Mouse (Mus musculus): ENCODE measurements around the gene Usp2.

The Usp2 gene

DNA sequence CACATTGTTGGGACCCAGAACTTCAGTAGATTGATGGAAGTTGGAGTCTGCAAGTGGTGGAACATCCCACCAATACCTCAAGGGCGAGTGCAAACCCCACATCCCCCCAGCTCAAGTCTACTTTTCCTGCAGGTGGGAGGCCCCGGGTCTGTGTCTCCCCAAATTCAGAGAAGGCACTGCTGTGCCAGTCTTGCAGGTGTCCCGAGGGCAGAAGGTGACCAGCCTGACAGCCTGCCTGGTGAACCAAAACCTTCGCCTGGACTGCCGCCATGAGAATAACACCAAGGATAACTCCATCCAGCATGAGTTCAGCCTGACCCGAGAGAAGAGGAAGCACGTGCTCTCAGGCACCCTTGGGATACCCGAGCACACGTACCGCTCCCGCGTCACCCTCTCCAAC is 20.4 kb upstream of the Usp2 start:
- no peak for DNase-seq (ENCODE audit: low read depth, low spot score)

DNA sequence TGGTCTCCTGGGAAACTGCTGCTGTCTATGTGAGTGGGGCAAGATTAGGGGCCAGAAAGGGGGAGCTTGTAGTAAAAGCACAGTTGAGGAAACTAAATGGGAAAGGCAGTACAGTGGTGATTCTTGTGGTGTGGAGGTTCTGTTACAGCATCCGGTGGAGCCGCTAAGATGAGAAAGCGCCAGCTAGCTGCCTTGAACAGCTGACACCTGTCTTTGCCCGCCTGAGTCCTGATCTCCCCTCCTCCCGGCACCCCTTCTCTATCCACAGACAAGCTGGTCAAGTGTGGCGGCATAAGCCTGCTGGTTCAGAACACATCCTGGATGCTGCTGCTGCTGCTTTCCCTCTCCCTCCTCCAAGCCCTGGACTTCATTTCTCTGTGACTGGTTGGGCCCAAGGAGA is 19.8 kb upstream of the Usp2 start:
- DNase-seq (ENCODE audit: low read depth, low spot score): peak; percentile 72

DNA sequence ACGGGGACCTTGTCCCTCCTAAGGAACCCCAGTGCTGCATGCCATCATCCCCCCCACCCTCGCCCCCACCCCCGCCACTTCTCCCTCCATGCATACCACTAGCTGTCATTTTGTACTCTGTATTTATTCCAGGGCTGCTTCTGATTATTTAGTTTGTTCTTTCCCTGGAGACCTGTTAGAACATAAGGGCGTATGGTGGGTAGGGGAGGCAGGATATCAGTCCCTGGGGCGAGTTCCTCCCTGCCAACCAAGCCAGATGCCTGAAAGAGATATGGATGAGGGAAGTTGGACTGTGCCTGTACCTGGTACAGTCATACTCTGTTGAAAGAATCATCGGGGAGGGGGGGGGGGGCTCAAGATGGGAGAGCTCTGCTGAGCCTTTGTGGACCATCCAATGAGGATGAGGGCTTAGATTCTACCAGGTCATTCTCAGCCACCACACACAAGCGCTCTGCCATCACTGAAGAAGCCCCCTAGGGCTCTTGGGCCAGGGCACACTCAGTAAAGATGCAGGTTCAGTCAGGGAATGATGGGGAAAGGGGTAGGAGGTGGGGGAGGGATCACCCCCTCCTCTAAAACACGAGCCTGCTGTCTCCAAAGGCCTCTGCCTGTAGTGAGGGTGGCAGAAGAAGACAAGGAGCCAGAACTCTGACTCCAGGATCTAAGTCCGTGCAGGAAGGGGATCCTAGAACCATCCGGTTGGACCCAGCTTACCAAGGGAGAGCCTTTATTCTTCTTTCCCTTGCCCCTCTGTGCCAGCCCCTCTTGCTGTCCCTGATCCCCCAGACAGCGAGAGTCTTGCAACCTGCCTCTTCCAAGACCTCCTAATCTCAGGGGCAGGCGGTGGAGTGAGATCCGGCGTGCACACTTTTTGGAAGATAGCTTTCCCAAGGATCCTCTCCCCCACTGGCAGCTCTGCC is 19.0 kb upstream of the Usp2 start:
- no peak for DNase-seq (ENCODE audit: low read depth, low spot score)

DNA sequence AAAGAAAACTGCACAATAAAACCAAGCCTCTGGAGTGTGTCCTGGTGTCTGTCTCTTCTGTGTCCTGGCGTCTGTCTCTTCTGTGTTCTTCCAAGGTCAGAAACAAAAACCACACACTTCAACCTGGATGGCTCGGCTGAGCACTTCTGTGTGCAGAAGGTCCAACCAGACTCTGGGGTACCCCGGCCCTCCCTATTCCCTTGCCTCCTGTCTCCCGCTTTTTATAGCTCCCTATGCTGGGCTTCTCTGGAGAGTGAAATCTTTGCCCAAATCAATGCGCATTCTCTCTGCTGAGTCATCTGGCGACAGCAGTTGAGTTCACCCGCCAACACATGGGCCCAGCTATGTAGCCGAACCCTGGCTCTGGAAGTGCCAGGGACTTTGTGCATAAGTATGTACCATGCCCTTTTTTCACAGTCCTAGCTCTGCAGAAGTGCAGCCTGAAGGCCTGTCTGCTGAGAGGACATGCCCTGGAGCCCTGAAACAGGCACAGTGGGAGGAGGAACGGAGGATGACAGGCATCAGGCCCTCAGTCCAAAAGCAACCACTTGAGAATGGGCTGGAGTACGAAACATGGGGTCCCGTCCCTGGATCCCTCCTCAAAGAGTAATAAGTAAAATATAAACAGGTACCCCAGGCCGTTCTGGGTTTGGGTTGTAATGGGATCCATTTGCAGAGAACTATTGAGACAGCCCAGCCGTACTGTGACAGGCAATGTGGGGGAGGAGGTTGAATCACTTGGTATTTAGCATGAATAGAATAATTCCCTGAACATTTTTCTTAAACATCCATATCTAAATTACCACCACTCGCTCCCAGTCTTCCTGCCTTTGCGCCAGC is 18.1 kb upstream of the Usp2 start:
- DNase-seq (ENCODE audit: low read depth, low spot score): no peak

DNA sequence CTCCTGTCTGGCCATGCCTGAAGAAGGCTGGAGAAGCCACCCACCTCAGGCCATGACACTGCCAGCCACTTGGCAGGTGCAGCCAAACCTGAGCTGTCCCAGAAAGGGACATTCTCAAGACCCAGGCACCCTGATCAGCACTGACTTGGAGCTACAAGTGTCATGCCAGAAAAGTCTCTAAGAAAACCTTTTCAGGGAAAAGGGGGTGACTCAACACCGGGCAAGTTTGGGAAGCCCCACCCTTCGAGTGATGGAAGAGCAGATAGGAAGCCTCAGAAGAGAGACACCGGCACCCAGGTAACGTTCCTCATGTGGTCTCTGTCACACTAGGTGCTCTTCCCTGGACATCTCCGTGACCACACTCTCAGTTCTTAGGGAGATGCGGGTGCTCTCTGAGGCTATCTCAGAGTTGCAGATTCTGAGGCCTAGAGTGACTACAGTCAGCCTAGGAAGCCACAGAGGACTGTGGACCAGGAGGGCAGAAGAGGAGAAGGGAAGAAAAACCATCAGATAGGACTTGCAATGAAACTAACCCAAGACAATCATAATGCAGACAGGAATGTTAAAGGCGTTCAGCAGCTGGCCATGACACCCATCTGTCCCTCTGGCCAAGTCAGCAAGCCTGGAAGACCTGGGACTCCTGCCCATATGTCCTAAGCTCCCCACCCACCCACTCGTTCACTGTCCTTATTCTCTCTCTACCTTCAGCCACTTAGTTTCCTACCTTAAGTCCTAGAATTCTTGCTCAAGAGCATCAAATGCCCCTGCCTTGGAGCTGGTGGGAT is 17.2 kb upstream of the Usp2 start:
- no peak for DNase-seq (ENCODE audit: low read depth, low spot score)

DNA sequence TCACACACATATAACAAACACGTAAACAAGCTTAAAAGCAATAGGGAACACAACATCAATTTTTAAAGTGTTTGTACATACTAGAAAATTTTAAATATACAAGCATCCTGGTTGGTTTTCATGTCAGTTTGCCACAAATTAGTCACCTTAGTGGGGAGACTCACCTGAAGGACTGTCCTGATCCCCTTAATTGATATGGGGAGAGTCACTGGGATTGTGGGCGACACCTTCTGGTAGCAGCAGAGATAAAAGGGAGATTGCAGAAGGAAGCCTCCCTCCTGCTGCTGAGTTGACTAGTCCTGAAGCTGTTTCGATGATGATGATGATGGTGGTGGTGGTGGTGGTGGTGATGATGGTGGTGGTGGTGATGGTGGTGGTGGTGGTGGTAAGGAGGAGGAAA is 14.0 kb upstream of the Usp2 start:
- peak; percentile 61 for DNase-seq (ENCODE audit: low read depth, low spot score)

DNA sequence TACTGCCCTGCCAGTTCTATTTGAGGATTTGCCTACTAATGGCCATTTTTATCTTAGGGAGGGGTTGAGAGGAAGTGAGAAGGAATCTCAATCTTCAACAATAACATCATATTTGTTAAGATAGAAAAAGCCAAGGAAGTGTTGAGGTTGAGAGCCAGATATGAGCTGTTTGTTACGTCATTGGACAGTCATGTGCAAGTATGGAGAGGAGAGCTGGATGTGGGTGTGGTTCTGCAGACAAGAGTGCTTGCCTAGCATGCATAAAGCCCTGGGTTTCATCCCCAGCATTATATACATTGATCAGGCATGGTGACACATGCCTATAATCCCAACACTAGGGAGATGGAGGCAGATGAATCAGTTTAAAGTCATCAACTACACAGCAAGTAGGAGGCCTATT is 12.9 kb upstream of the Usp2 start:
- no peak for DNase-seq (ENCODE audit: low read depth, low spot score)

DNA sequence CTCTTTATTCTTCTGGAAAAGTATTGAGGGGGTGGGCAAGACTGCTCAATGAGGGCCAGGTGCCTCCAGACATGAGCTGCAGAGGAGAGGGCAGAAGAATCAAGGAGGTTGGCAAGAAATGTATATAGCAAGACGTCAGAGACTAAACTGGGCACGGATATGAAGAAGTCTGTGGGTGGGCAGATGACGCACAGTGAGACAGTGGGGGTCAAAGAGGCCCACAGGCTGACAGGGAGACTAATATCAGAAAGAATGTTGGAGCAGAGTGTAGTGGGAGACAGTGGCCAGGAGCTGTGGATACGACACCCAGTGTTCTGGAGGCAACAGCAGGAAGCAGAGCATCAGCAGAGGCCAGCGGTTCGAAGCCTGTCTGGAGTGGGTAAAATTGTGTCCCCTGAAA is 8.2 kb upstream of the Usp2 start:
- no peak for DNase-seq (ENCODE audit: low read depth, low spot score)

DNA sequence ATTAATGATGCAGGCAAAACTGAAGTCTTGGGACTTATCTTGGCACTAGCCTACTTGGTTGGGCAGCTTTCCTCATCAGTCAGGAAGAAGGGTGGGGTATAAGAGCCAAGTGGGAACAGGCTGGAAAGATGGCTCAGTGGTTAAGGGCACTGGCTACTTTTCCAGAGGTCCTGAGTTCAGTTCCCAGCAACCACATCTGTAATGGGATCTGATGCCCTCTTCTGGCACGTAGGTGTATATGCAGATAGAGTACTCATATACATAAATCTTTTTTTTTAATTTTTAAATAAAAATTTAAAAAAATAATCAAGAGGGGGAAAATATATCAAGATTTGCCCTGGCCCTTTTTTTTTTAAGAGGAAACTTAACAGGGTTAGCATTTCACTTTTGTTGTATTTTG is 1.6 kb upstream of the Usp2 start:
- no peak for DNase-seq (ENCODE audit: low read depth, low spot score)

DNA sequence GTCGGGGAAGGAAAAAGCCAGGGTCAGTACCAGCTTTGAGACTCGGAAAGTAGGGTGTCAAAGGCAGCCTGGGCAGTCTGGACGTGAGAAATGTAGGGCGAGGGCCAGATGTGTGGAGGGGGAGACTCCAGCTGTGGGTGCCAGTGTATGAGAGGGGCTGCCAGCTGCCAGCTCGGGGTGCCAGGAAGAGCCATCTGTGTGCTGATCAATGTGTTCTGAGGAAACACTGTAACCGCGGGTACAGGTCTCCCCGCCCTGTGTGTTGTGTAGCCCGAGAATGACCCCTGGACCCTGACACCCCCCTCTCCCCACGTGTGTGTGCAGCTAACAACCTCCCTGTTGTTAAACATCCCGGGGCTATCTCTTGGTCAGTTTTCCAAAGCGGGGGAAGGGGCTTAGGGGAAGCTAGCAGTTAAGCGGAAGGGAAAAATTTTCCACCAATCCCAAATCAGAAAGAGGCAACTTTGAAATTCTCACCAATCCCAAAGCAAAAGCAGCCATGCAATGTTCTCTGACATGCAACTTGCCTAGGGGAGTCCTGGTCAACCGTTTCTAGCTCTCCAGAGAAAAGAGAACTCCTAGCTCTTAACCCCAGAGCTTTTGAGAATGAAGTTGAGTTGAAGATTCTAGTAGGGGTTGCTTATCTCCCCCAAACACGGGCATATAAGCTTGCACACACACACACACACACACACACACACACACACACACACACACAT is 579 bp downstream of the Usp2 start:
- no peak for DNase-seq (ENCODE audit: low read depth, low spot score)

DNA sequence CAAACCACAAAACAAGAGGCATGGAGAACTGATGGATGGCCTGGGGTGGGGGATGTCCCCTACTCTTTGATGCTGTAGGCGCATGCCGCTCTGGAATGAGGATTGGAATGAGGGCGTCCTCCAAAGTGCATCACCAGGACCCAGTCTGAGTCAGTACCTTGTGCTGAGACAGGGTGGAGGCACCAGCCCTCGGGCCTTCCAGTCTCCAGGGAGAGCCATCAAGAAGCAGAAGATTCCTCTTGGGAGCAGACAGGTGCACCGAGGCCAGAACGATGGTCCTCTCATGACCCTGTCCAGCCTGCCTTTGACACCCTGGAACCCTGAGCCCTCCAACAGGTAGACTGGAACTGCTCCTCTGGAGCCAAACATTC is 1.1 kb downstream of the Usp2 start:
- DNase-seq (ENCODE audit: low read depth, low spot score): no peak

DNA sequence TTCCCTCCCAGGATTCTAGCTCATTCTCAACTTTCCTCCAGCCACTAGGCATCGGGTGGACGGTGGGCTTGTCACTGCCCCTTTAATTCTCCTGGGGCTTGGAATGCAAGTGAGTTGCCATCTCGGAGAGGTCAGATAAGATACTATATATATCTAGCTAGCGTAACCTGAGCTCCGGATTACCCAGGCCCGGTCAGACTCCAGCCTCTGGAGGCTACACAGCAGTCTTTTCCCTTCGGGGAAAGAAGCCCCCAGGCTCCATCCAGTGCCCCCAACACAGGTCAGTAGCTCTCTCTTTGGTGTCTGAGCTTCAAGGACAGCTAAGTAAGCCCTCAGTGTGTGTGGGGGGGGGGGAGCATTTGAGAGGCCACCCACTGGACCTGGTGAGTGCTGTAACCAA is 2.4 kb downstream of the Usp2 start:
- DNase-seq (ENCODE audit: low read depth, low spot score): no peak

DNA sequence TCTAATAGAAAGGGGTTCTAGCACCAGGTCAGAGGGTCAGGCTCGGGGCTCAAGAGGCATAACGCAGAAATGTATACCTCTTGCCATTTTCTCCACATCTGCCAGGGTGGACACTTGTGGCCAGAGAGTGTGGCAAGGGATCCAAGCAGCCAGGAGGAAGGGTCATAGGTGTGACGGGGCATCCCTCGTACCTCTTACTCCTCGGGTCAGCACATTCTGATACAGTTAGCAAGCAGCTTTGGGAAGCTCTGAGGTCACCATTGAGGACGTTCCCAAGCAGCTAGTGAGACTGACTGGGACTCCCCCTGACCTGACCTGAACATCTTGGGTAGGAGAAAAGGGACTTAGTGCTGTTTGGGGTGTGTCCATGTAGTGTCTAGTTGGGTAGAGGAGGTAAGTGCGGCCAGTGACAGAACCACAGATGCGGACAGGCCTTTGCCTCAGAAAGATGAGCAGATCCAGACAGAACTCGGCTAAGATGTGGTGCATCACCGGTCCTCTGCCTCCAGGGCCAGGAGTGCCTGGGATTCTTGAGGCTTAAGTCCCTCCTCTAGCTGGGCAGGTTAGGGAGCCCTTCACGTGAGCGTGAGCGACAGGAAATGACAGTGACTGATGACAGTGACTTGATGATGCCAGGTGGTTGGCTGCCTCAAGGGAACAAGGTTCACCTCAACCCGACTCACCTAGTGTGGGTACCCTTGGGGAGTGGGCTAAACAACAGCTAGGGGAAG is 3.5 kb downstream of the Usp2 start:
- DNase-seq (ENCODE audit: low read depth, low spot score): no peak

DNA sequence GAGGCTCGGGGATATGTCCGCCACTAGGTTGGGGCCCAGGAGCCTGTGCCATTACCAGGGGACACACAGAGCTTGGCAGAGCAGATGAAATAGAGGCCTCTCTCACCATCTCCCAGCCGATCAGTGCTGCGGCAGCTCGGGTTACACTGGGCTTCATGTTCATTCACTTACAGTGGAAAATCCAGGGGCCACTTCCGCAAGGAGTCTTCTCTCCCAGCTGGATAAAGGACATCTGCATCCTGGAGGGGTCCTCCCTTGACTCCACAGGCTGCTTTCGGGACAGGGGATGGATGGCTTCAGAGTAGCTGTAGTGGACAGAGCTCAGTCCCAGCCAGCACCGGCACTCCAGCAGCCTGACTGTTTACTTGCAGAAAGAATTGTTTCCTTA is 4.0 kb downstream of the Usp2 start:
- no peak for DNase-seq (ENCODE audit: low read depth, low spot score)

DNA sequence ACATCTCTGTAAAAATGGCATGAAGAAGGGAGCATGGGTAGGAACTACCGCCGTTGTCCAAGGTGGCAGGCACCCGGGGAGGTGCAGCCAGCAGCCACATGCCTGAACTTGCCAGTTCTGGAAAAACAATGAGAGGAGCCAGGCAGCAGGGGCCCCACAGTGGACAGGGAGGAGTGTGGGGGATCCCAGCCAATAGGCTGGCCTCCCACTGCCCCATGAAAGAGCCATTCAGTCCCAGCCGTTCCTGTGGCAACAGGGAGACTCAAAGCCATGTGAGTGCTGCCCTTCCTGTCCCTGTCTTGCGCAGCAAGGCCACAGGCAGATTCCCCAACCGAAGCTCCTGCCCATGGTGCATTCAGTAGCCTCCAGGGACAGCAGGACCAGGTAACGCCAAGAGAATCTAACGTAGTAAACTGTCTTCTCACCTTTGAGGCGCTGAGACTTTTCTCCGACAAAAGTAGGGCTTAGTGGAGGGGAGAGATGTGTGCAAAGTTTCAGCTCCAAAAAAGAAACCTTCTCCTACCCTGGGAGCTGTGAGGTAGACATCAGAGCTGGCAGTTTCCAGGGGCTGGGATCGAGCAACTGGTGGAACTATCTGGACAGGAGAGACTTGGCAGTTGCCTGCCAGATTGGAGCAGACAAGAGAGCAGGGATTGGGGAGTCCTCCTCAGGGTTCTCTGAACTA is 5.2 kb downstream of the Usp2 start:
- DNase-seq (ENCODE audit: low read depth, low spot score): no peak

DNA sequence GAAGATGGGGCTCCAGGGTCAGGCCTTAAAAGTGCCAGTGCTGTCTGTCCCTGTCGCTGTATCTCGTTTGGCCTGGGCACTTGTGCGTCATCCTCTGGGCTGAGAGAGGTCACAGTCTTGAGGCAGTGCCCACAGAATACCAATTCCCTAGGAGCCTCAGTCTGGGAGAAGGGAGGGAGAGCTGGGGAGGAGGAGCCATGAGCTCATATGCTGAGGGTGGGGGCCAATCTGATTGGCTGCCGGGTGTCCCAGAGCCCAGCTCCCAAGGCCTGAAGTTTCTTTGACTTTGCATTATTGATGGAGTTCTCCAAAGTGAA is 5.7 kb downstream of the Usp2 start:
- DNase-seq (ENCODE audit: low read depth, low spot score): no peak

DNA sequence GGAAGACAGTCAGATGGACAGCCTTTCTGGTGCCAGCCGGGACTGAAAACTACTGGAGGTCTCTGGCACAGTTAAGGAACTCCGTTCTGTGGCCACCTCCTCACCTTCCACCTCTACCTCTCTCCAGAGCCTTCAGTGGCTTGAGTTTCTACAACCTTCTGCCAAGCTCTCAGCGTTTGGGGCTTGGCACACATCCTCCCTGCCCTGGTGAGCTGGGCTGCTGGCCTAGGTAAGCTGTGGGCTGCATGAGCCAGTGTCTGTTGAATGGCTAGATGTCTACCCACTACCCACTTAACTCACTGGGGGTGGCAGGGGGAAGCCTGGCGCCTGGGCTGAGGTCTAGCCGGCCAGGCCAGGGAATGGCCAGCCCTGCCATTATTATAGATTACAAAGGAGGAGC is 6.3 kb downstream of the Usp2 start:
- no peak for DNase-seq (ENCODE audit: low read depth, low spot score)

DNA sequence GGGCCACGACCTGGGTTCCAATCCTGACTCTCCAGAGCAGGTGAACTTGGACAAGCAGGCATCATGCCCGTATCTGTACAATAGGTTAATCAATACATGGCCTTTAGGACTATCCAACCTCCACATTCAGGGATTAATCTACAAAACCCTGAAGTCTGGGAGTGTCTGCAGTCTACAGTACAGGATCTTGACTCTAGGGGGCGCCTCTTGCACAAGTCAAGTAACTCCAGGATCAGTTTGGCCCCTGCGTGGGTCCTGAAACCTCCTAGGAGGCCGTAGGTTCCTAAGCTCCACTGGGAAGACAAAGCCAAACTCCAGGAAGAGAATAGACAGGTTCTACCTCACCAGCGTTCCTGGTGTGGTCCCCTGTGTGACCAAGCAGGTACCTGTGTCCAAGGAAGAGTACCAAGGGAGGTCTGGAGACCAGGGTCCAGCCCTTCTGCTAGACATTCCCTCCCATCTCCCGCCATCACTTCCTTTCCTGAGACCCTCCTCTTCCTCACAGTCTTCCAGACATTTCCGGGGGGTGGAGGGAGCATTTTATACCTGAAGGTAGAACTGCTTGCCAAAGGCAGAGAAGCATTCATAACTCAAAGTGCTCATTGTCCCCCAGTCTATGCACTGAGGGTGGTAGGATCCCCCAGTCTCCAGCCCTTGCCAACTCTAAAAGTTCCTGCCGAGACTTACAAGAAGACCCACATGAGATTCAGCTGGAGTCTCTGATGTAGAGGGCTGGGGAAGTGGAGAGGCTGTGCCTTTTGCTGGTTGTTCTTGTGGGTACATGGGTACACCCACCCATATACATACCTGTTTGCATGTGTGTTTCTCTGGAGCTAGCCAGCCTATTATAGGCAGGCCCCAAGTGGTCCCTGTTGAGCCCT is 7.8 kb downstream of the Usp2 start:
- DNase-seq (ENCODE audit: low read depth, low spot score): peak; percentile 39

DNA sequence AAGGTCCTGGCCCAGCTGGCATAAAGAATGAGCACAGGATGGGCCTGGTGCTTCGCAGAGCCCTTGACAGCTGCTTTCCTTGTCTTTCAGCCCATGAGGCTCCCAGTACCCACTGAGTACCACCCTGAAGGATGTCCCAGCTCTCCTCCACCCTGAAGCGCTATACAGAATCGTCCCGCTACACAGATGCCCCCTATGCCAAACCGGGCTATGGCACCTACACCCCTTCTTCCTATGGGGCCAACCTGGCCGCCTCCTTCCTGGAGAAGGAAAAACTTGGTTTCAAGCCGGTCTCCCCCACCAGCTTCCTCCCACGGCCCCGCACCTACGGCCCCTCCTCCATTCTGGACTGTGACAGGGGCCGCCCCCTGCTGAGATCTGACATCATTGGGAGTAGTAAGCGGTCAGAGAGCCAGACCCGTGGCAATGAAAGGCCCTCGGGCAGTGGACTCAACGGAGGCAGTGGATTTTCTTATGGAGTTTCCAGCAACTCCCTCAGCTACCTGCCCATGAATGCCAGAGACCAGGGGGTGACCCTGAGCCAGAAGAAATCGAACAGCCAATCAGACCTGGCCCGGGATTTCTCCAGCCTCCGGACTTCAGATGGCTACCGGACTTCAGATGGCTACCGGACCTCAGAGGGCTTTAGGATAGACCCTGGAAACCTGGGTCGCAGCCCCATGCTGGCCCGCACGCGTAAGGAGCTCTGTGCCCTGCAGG is 8.6 kb downstream of the Usp2 start:
- DNase-seq (ENCODE audit: low read depth, low spot score): no peak

Data from CD4-positive helper T cell, adult 2 months (primary cell).